Mouse (Mus musculus): Measurements from ENCODE around the gene Clcn2.

Clcn2 gene

GRCm38 (mm10) chr16:20717181-20717977 is at the start of gene Clcn2, which contains the start of gene Polr2h:
TSS of gene Clcn2 (minus strand) at chr16:20717746.
TSS of gene Polr2h (plus strand) at chr16:20717665.
- peak; percentile 94 for DNase-seq (ENCODE audit: low spot score)

GRCm38 (mm10) chr16:20765244-20765643 is 47.7 kb upstream of the Clcn2 start:
- peak; percentile 81 for DNase-seq (ENCODE audit: low spot score)

GRCm38 (mm10) chr16:20761681-20762080 is 44.1 kb upstream of the Clcn2 start:
- peak; percentile 75 for DNase-seq (ENCODE audit: low spot score)

- DNase-seq (ENCODE audit: low spot score) = no peak
Measured at GRCm38 (mm10) chr16:20757385-20757784, 39.8 kb upstream of the Clcn2 start.

GRCm38 (mm10) chr16:20756052-20756451 is 38.5 kb upstream of the Clcn2 start:
- no peak for DNase-seq (ENCODE audit: low spot score)

GRCm38 (mm10) chr16:20750518-20750917 is 33.0 kb upstream of the Clcn2 start:
- no peak for DNase-seq (ENCODE audit: low spot score)

- DNase-seq (ENCODE audit: low spot score) = no peak
Measured at GRCm38 (mm10) chr16:20746641-20747040, 29.1 kb upstream of the Clcn2 start.

GRCm38 (mm10) chr16:20739845-20740244 is 22.3 kb upstream of the Clcn2 start:
- DNase-seq (ENCODE audit: low spot score) = no peak

GRCm38 (mm10) chr16:20736823-20737222 is 19.3 kb upstream of the Clcn2 start:
- DNase-seq (ENCODE audit: low spot score) = no peak

GRCm38 (mm10) chr16:20736168-20736567 is 18.6 kb upstream of the Clcn2 start:
- no peak for DNase-seq (ENCODE audit: low spot score)

- no peak for DNase-seq (ENCODE audit: low spot score)
Measured at GRCm38 (mm10) chr16:20735651-20736050, 18.1 kb upstream of the Clcn2 start.

GRCm38 (mm10) chr16:20733731-20734730 is 16.5 kb upstream of the Clcn2 start, which contains the start of gene Thpo:
TSS of gene Thpo (minus strand) at chr16:20734511.
- DNase-seq (ENCODE audit: low spot score) = peak; percentile 45

GRCm38 (mm10) chr16:20732925-20733730 is 15.6 kb upstream of the Clcn2 start, which contains the start of gene Chrd:
TSS of gene Chrd (plus strand) at chr16:20733127.
- DNase-seq (ENCODE audit: low spot score) = peak; percentile 72

- no peak for DNase-seq (ENCODE audit: low spot score)
Measured at GRCm38 (mm10) chr16:20732251-20732924, 14.8 kb upstream of the Clcn2 start.

GRCm38 (mm10) chr16:20731688-20732087 is 14.1 kb upstream of the Clcn2 start:
- peak; percentile 20 for DNase-seq (ENCODE audit: low spot score)

- DNase-seq (ENCODE audit: low spot score) = no peak
Measured at GRCm38 (mm10) chr16:20730293-20730711, 12.8 kb upstream of the Clcn2 start.

GRCm38 (mm10) chr16:20726384-20726783 is 8.8 kb upstream of the Clcn2 start:
- no peak for DNase-seq (ENCODE audit: low spot score)

GRCm38 (mm10) chr16:20725750-20726149 is 8.2 kb upstream of the Clcn2 start:
- DNase-seq (ENCODE audit: low spot score) = no peak

GRCm38 (mm10) chr16:20725321-20725720 is 7.8 kb upstream of the Clcn2 start:
- no peak for DNase-seq (ENCODE audit: low spot score)

- DNase-seq (ENCODE audit: low spot score) = peak; percentile 68
Measured at GRCm38 (mm10) chr16:20724338-20724748, 6.8 kb upstream of the Clcn2 start.

GRCm38 (mm10) chr16:20723247-20723646 is 5.7 kb upstream of the Clcn2 start:
- DNase-seq (ENCODE audit: low spot score) = no peak

Data from retina, embryonic 14.5 days (tissue).